Mouse (Mus musculus) bone marrow macrophage, adult 2 months (primary cell): ENCODE measurements around the gene Nr6a1.

Source experiments
- CTCF ChIP-seq: IDR thresholded peaks from 2 replicates; pipeline ENCODE4 v1.5.1; 2012; ENCODE audit warnings: low read depth, mild to moderate bottlenecking, low read length, moderate library complexity
- POLR2A ChIP-seq: IDR thresholded peaks from 2 replicates; pipeline ENCODE4 v1.6.1; 2012; ENCODE audit warnings: mild to moderate bottlenecking, low read depth, low read length, borderline replicate concordance

- no peak for TF ChIP-seq CTCF
- no peak for TF ChIP-seq POLR2A
Measured at GRCm38 (mm10) chr2:38974171-38974570, 46.7 kb upstream of the Nr6a1 start.
